Mouse (Mus musculus) forebrain, postnatal 0 days (tissue): ENCODE measurements around the gene 5730522E02Rik. TPM values are rescaled to one million over a fixed set of nuclear protein-coding genes. Genes with fewer than 3 reads are reported as not detected.

ENCODE experiments used
- ATAC-seq: fragments of 200-750 bp; cut with Nextera tagmentation; 2 replicates; pipeline ENCODE4 v1.8.0; 2017; ENCODE audit warnings: mild to moderate bottlenecking, moderate library complexity
- DNase-seq: peaks from one replicate; pipeline ENCODE4 v3.0.0-alpha.2; 2015
- H3K27ac ChIP-seq: fragments of 300-500 bp; sonication (generic); 2 replicates; pipeline ENCODE4 v1.5.1; 2014; ENCODE audit warnings: low read depth, mild to moderate bottlenecking, antibody characterized with exemption, low read length, moderate library complexity, mixed read lengths
- H3K27me3 ChIP-seq: fragments of 300-500 bp; sonication (generic); 2 replicates; pipeline ENCODE4 v1.6.1; 2014; ENCODE audit warnings: mild to moderate bottlenecking, low read length, mixed read lengths; ENCODE audit not compliant: insufficient read depth
- H3K36me3 ChIP-seq: fragments of 300-500 bp; sonication (generic); 2 replicates; pipeline ENCODE4 v1.6.1; 2014; ENCODE audit warnings: mild to moderate bottlenecking, moderate library complexity; ENCODE audit not compliant: insufficient read depth
- H3K4me1 ChIP-seq: fragments of 300-500 bp; sonication (generic); 2 replicates; pipeline ENCODE4 v1.6.1; 2014; ENCODE audit warnings: antibody characterized with exemption; ENCODE audit not compliant: insufficient read depth
- H3K4me2 ChIP-seq: fragments of 300-500 bp; sonication (generic); 2 replicates; pipeline ENCODE4 v1.6.1; 2014; ENCODE audit warnings: low read depth, mild to moderate bottlenecking, moderate library complexity
- H3K4me3 ChIP-seq: fragments of 300-500 bp; sonication (generic); 2 replicates; pipeline ENCODE4 v1.5.1; 2014; ENCODE audit warnings: low read depth, low read length, mixed read lengths
- H3K9ac ChIP-seq: fragments of 300-500 bp; sonication (generic); 2 replicates; pipeline ENCODE4 v1.6.1; 2014; ENCODE audit warnings: mild to moderate bottlenecking
- H3K9me3 ChIP-seq: fragments of 300-500 bp; sonication (generic); 2 replicates; pipeline ENCODE4 v1.6.1; 2016; ENCODE audit warnings: low read length
- CTCF ChIP-seq: sonication (generic); IDR thresholded peaks from 2 replicates; pipeline ENCODE4 v1.5.1; 2016; ENCODE audit warnings: antibody characterized with exemption, control low read depth, low read depth
- WGBS: fragments of 180-500 bp; shearing (Covaris S2); extraction: QIAGEN DNeasy Blood & Tissue Kit; methylation state at CpG from one replicate; pipeline ENCODE4 v1.1.7; 2014; 5-methylcytosine and 5-hydroxymethylcytosine counted together
- polyA plus RNA-seq: library from polyadenylated mRNA; unstranded; fragments of >200 nt; fragmentation: Nextera tagmentation; extraction: Ambion mirVana; gene quantifications from 2 replicates; pipeline ENCODE4 v1.2.1, GENCODE M21; 2015
- total RNA-seq: library from RNA; depleted of rRNA; stranded (reverse); fragments of >200 nt; gene quantifications from 2 replicates; pipeline ENCODE4 v1.2.3, GENCODE M21; 2014

5730522E02Rik gene
- total and polyA plus RNA-seq, 2 experiments from 2014 or later: 10.4 to 16.7 TPM

DNA sequence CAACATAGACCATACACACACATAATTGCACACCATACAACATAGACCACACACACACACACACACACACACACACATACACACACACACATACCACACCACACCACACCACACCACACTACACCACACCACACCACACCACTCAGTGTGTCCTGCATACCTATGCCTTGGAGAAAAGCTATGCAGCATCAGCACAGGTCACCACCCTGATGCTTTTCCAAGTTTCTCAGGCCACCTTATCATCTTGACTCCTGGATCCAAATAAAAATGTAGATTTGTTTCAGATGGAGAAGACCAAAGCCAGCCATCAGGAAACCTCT lies 8.8 kb downstream of the 5730522E02Rik start:
- ATAC-seq: no peak
- TF ChIP-seq CTCF: no peak

DNA sequence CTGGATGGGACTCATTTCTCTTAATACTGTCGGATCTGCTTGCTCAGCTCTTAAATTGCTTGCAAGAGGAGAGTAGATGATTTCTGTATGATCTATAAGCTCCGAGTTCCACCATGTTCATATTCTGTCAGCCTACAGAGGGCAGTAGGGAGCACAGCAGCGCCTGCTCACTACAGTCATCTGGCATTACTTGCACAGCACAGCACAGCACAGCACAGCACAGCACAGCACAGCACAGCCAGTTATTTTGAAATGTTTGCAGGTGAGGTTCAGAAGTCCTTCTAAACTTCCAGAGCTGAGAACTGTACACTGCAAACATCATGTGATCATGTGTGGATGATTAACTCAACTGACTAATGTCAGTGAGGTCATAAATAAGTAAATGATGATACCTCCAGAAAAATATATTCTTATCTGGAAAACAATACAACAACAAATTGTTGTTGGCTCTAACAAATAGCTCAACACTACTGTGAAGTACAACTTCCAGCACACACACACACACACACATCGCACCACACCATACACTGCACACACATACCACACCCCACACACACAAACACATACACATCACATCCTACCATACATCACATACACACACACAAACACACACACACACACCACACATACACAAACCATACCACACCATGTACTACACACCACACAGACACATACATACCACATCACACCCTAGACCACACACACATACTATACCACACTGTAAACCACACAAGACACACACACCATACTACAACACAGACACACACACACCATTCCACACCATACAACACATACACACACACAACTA lies 9.4 kb downstream of the 5730522E02Rik start:
- WGBS: 55% methylated on average over 4 of the region's 4 CpGs
- DNase-seq: peak; percentile 34
- Histone ChIP-seq H3K9me3 (no peaks in the 10 kb centered on the region), H3K4me2 (no peak overlapping the region), H3K36me3 (no peaks in the 10 kb centered on the region), H3K27ac (no peak overlapping the region), H3K4me1 (no peaks in the 10 kb centered on the region), H3K4me3 (no peak overlapping the region), H3K27me3 (no peaks in the 10 kb centered on the region), H3K9ac (no peak overlapping the region)
- ATAC-seq: peak; percentile 54
- peak; percentile 73 for TF ChIP-seq CTCF

More for the DNA sequence above, 8.8 kb downstream of the 5730522E02Rik start:
- no peaks in the 10 kb centered on the region for H3K4me1 ChIP-seq
- H3K4me2 ChIP-seq: no peak overlapping the region
- H3K9me3 ChIP-seq: no peaks in the 10 kb centered on the region
- H3K27ac ChIP-seq: no peak overlapping the region
- H3K9ac ChIP-seq: no peak overlapping the region
- DNase-seq: no peak
- H3K4me3 ChIP-seq: no peak overlapping the region
- no peaks in the 10 kb centered on the region for H3K36me3 ChIP-seq
- H3K27me3 ChIP-seq: no peaks in the 10 kb centered on the region

DNA sequence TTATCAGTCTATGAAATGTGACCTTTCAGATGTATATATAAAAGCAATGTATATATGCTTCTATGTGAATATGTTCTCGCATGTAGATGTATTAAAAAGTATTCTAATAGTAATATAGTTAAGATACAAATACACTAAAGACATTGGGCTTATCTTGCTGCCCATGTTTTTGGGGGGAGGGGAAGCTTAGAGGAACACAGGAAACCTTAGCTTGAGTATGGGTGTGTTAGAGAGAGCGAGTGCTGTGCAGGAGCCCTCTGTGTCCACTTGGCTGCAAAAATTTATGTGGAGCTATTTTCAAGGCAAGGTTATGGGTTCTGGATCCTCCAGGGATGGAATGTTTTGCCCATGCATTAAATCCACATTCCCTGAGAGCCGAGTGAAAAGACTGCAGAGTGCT lies 15.1 kb downstream of the 5730522E02Rik start:
- WGBS: 94% methylated on average over 3 of the region's 3 CpGs
- no peaks in the 10 kb centered on the region for H3K36me3 ChIP-seq

DNA sequence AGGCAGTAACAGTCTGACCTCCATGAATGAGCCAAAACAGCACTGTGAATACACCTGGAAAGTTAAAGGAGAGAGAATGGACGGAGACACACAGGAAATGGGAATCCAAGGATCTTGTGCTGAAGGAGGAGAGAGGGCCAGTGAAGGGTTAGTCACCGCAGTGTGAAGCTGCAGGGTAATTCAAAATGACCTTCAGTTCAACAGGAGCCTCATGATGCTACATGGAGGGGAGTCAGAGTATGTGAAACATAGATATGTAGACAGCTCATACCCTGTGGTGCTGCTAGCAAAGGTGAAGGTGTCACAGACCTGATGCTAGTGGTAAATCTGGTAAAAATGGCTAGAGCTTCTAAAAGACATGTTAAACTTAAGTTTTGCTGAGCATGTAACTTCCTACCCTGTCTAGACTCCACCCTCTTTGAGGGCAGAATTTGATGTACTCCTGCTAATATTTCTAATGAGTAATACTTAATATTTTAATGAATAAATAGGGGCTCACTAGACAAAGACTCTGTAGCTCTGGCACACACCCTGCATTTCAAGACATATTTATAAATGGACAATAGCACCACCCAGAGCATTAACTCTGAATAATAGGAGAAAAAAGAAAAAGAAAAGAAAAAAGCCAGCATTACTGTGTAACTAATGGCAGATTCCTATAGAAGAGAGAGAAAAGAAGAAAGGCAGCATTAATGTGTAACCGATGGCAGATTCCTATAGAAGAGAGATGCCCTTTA lies 23.2 kb downstream of the 5730522E02Rik start:
- TF ChIP-seq CTCF: no peak
- Histone ChIP-seq H3K9ac (no peak overlapping the region), H3K36me3 (no peaks in the 10 kb centered on the region), H3K4me2 (no peak overlapping the region), H3K27me3 (no peaks in the 10 kb centered on the region), H3K27ac (no peak overlapping the region), H3K4me3 (no peak overlapping the region), H3K4me1 (no peaks in the 10 kb centered on the region), H3K9me3 (no peaks in the 10 kb centered on the region)
- DNase-seq: no peak
- WGBS: 71% methylated on average over 3 of the region's 3 CpGs
- ATAC-seq: peak; percentile 51; the same call in 1 of the 2 replicates

More for the DNA sequence above, 15.1 kb downstream of the 5730522E02Rik start:
- DNase-seq (no peak), ATAC-seq (no peak)
- Histone ChIP-seq H3K4me1 (no peaks in the 10 kb centered on the region), H3K9me3 (no peaks in the 10 kb centered on the region), H3K27ac (no peak overlapping the region), H3K9ac (no peak overlapping the region), H3K27me3 (no peaks in the 10 kb centered on the region), H3K4me3 (no peak overlapping the region), H3K4me2 (no peak overlapping the region)
- TF ChIP-seq CTCF: no peak

DNA sequence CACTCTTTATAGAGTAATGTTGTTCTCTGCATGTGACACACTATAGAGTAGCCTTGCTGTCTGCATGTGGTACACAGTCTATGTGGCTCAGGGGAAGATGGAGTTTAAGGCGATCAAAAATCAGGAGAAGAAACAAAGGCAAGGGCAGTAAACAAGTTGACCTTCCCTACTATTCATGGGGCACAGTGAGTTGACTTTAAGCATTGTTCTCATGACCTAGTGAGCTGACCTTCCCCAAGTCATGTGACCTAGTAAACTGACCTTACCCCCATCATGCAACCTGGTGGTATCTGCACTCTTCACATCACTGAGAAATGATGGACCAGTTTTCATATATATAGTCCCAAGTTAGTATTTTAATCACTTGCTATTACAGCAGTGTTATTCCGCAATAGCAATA lies 40.0 kb downstream of the 5730522E02Rik start:
- H3K4me1 ChIP-seq: no peaks in the 10 kb centered on the region
- H3K27me3 ChIP-seq: no peaks in the 10 kb centered on the region
- no peak overlapping the region for H3K4me3 ChIP-seq
- H3K27ac ChIP-seq: no peak overlapping the region
- no peak for DNase-seq
- H3K9me3 ChIP-seq: no peaks in the 10 kb centered on the region
- WGBS: 97% methylated on average over 2 of the region's 2 CpGs
- no peak overlapping the region for H3K4me2 ChIP-seq
- H3K36me3 ChIP-seq: no peaks in the 10 kb centered on the region
- no peak overlapping the region for H3K9ac ChIP-seq
- TF ChIP-seq CTCF: no peak
- ATAC-seq: no peak

DNA sequence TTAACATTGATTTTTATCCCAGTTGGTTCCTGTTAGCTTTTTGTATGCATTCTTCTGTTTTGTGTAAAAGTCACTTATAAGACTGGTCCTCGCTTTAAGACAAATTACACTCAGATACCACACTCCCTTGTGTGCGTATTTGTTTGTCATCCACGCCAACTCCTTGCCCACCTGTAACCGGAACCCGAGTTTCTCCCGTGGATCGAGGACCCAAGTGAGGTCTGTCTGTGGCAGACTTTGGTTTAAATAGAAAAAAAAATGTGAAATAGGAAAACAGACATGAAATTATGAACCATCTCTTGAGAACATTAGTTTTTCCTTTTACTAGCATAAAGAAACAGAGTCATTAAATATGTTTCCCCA lies 43.0 kb downstream of the 5730522E02Rik start:
- no peak for TF ChIP-seq CTCF
- Histone ChIP-seq H3K27ac (no peak overlapping the region), H3K9me3 (no peaks in the 10 kb centered on the region), H3K9ac (no peak overlapping the region), H3K4me2 (no peak overlapping the region), H3K27me3 (no peaks in the 10 kb centered on the region), H3K4me1 (no peaks in the 10 kb centered on the region), H3K4me3 (no peak overlapping the region), H3K36me3 (no peaks in the 10 kb centered on the region)
- ATAC-seq (no peak), DNase-seq (no peak)
- 96% methylated on average over 7 of the region's 7 CpGs for WGBS

DNA sequence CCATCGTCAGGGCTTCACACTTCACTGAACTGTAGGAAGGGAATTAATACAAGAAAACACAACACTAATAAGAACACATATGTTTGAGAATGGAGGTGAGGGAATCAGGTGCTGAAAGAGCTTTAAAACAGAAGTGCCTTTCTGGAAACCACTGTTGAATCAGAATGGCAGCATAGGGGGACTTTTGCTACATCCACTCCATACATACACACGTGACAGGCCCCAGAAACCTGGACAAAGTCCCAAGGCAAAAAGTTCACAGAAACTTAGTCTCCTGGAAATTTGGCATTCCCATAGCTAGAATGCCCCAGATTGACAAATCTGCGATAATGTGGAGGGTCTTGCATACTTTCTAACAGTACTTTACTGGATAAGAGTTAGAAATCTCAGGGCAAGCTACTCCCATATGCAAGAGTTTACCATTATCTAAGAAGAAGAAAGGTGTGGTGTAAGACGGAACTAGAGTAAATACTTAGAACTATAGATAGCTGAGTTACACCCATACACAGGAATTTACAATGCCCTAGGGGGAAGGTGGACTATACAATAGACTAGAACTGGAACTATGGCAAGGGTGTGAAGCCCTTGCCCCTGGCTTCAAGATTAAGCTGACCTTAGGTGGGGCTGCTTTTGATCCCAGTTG lies 43.5 kb downstream of the 5730522E02Rik start:
- Histone ChIP-seq H3K4me3 (no peak overlapping the region), H3K27ac (no peak overlapping the region), H3K36me3 (no peaks in the 10 kb centered on the region), H3K4me1 (no peaks in the 10 kb centered on the region), H3K9me3 (no peaks in the 10 kb centered on the region), H3K9ac (no peak overlapping the region), H3K27me3 (no peaks in the 10 kb centered on the region), H3K4me2 (no peak overlapping the region)
- TF ChIP-seq CTCF: no peak
- 81% methylated on average over 4 of the region's 4 CpGs for WGBS
- DNase-seq (no peak), ATAC-seq (no peak)
